Mouse (Mus musculus): ENCODE measurements around the gene Ran.

Ran gene

GRCm38 (mm10) chr5:129064186-129064585 is 44.3 kb downstream of the Ran start:
- no peak for DNase-seq (ENCODE audit: low spot score)

GRCm38 (mm10) chr5:129065301-129065700 is 45.4 kb downstream of the Ran start:
- no peak for DNase-seq (ENCODE audit: low spot score)

GRCm38 (mm10) chr5:129065946-129066345 is 46.1 kb downstream of the Ran start:
- DNase-seq (ENCODE audit: low spot score), result no peak

GRCm38 (mm10) chr5:129066541-129067230 is 46.8 kb downstream of the Ran start:
- no peak for DNase-seq (ENCODE audit: low spot score)

GRCm38 (mm10) chr5:129067231-129067834 is 47.5 kb downstream of the Ran start:
- DNase-seq (ENCODE audit: low spot score), result no peak

GRCm38 (mm10) chr5:129071761-129072280 is 52.0 kb downstream of the Ran start:
- no peak for DNase-seq (ENCODE audit: low spot score)

- no peak for DNase-seq (ENCODE audit: low spot score)
Measured at GRCm38 (mm10) chr5:129073404-129073803, 53.5 kb downstream of the Ran start.

Data from c-Kit-positive CD71-positive TER-119-positive erythroid progenitor cells, embryonic 14.5 days (primary cell).